Mouse (Mus musculus) MEL (cell line): ENCODE measurements at regions not wholly inside any gene's neighbourhood (a gene's known extent, or its start where the extent isn't known, plus 50 kb on each side); places are given as distances from the start of the nearest gene placed in this dataset.

ENCODE experiments used
- CTCF ChIP-seq, 3 experiments: IDR thresholded peaks in 2 of 3; conservative IDR thresholded peaks in 1 of 3; 2 replicates each; pipeline ENCODE4 v1.5.1; 2011 to 2012; ENCODE audit warnings: low read length in 3 of 3, low read depth in 2 of 3, mild to moderate bottlenecking in 2 of 3, improper control_type of control experiment in 1 of 3, inconsistent platforms in 1 of 3, mixed read lengths in 1 of 3, moderate library complexity in 1 of 3; ENCODE audit not compliant: control insufficient read depth in 1 of 3, insufficient read depth in 1 of 3, poor library complexity in 1 of 3, severe bottlenecking in 1 of 3
- HCFC1 ChIP-seq: IDR thresholded peaks from 2 replicates; pipeline ENCODE4 v1.6.1; 2012; ENCODE audit warnings: low read depth, mild to moderate bottlenecking, inconsistent platforms, low read length, improper control_type of control experiment, moderate library complexity
- SMC3 ChIP-seq: IDR thresholded peaks from 2 replicates; pipeline ENCODE4 v1.6.1; 2011; ENCODE audit warnings: low read depth, low read length, improper control_type of control experiment

DNA sequence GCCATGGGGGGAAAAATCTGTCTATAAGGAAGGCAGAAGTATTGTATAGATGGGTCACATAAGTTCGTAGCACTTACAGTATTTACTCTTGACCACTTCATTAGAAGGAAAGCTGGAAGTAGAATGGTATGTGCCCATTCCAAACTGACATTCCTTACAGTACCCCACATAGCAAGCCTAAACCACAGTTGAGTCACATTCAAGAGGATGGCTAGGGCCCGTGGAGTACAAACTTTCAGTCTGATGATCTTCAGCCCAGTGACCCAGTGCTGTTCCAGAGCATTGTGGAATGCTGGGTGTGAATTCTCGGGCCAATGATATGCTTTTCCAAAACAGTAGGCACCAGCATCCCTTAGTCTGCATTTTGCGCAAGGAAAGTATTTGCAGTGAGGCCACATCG is 124.2 kb upstream of the Tent5a start:
- TF ChIP-seq SMC3 (no peak), CTCF (IDR thresholded peaks at IDR 0.05 in 2 of 3, conservative IDR thresholded peaks at IDR 0.05 in 1 of 3; ENCODE audit: control insufficient read depth in 1 of 3, insufficient read depth in 1 of 3, low read depth in 2 of 3, low read length in 3 of 3, poor library complexity in 1 of 3, severe bottlenecking in 1 of 3) (no peak), HCFC1 (no peak)
